Mouse (Mus musculus): Measurements from ENCODE around the gene Fdxr.

- TF ChIP-seq CTCF (IDR thresholded peaks at IDR 0.05; ENCODE audit: borderline replicate concordance, insufficient read depth, low read depth, low read length), result no peak
- TF ChIP-seq POLR2A (IDR thresholded peaks at IDR 0.05; ENCODE audit: borderline replicate concordance, insufficient read depth, low read length), result no peak
These were observed 23.9 kb upstream of the Fdxr start for GRCm38 (mm10) chr11:115300745-115301144.
